In genomic region chr4:45725055-45725910, GRCm38 (mm10) we compare ENCODE assay signal across 12 mouse cellular contexts.
DNase-seq lines count a peak whose midpoint lies in the region; ATAC-seq lines count a peak whose summit lies in the region.
"Had no signal": no experiment of that assay in that cellular context is flagged by ENCODE, and none has a peak within 500 bp of the region (broad histone marks: within the 10 kb centered on the region; RNA-seq: fewer than 3 reads in every experiment).

No protein-coding gene starts in this region.

- 0 out of 2 replicates have a peak, but pooled peaks cover 6% of the 10 kb centered on the region for H3K27me3 ChIP-seq in heart, embryonic 12.5 days (replicated peaks)

- H3K9me3 ChIP-seq in heart, embryonic 12.5 days (replicated peaks): no peaks in the 10 kb centered on the region
- H3K9me3 ChIP-seq: midbrain, embryonic 13.5 days; neural tube, embryonic 13.5 days had no signal

- H3K4me3 ChIP-seq in heart, embryonic 12.5 days: no peak overlapping the region
- H3K4me3 ChIP-seq: midbrain, embryonic 13.5 days; neural tube, embryonic 13.5 days had no signal

- H3K9ac ChIP-seq in heart, embryonic 12.5 days: no peak overlapping the region
- H3K9ac ChIP-seq: liver, embryonic 14.5 days; midbrain, embryonic 13.5 days; neural tube, embryonic 13.5 days had no signal

- 47% methylated on average over 16 of the region's 16 CpGs for WGBS in heart, embryonic 12.5 days

- intact Hi-C loops in heart, postnatal 25 days (cut with DNase I): no loop called here

- peak overlapping the region; percentile 68 for H3K27ac ChIP-seq in heart, embryonic 12.5 days (ENCODE audit: poor library complexity, severe bottlenecking)
- H3K27ac ChIP-seq: liver, embryonic 14.5 days; midbrain, embryonic 13.5 days had no signal

- peaks cover 25% of the 10 kb centered on the region for H3K4me1 ChIP-seq in heart, embryonic 12.5 days (replicated peaks)

- H3K36me3 ChIP-seq in heart, embryonic 12.5 days: no peaks in the 10 kb centered on the region
- H3K36me3 ChIP-seq: midbrain, embryonic 13.5 days; neural tube, embryonic 13.5 days had no signal

- 0 out of 2 replicates have a peak overlapping the region, but pooled peaks have one; percentile 8 for H3K4me2 ChIP-seq in heart, embryonic 12.5 days
- H3K4me2 ChIP-seq: midbrain, embryonic 13.5 days; neural tube, embryonic 13.5 days had no signal

- no peak for DNase-seq in heart, postnatal 25 days (ENCODE audit: low spot score)
- DNase-seq in testis, postnatal 10 days (ENCODE audit: low spot score): peak; percentile 59
- DNase-seq in testis, postnatal 14 days (ENCODE audit: low spot score): no peak
- peak; percentile 47 for DNase-seq in heart, postnatal 4 days
- DNase-seq in right cerebral cortex, postnatal 25 days: no peak
- DNase-seq in urinary bladder, postnatal 4 days (ENCODE audit: low spot score in 2 of 2): no peak
- DNase-seq: right cerebral cortex, postnatal 14 days had no signal

- no peak for ATAC-seq in heart, embryonic 12.5 days (ENCODE audit: insufficient number of reproducible peaks, low FRiP score)
- ATAC-seq in megakaryocyte progenitor cell, adult 5-6 weeks (replicated peaks; ENCODE audit: poor library complexity): no peak
- ATAC-seq: midbrain, embryonic 13.5 days had no signal

Comparison
In these comparisons a context has a peak if more than half of its experiments do, and no peak if none do; other contexts are left out.
1. DNase-seq: peak in testis, postnatal 10 days (single experiment) and heart, postnatal 4 days (single experiment); none in heart, postnatal 25 days (single experiment), testis, postnatal 14 days (single experiment), right cerebral cortex, postnatal 25 days (single experiment) and urinary bladder, postnatal 4 days (0 of 2).